Mouse (Mus musculus): Measurements from ENCODE around the gene Rerg.

- TF ChIP-seq POLR2A (IDR thresholded peaks at IDR 0.05; ENCODE audit: borderline replicate concordance, extremely low read depth, insufficient read depth, insufficient read length, poor library complexity, severe bottlenecking) (no peak), CTCF (IDR thresholded peaks at IDR 0.05; ENCODE audit: borderline replicate concordance, extremely low read depth, insufficient read depth, insufficient read length) (no peak)
These were observed 36.8 kb upstream of the Rerg start for GRCm38 (mm10) chr6:137207126-137207525.
